Mouse (Mus musculus): Measurements from ENCODE around the gene Sla2. TPM values are rescaled to one million over a fixed set of nuclear protein-coding genes. Genes with fewer than 3 reads are reported as not detected.
"Not testable (repeated sequence)": the region's sequence is repeated elsewhere in the genome, so short reads cannot be mapped to it uniquely, and the experiment has no call there.

The Sla2 gene
- total RNA-seq, 1 experiment from 2014 or later, result 0.26 TPM

DNA sequence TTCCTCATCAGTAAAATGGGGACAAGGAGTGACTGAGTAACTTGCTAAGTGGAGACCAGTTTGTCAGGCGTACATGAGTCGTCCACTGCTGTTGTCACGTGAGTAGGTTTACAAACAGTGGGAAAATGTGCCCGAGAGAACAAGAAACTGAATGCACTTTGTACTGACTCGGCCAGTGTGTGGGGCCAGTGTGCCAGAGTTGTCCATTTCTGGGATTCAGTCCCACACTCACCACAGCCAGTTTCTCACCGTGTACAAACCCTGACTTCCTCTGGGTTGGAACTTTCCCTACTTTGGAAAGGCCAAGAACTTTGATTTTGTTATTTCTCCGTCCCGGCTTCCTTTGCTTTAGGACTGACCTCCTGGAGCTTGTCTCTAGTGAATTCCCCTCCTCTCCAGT lies 18.0 kb downstream of the Sla2 start:
- DNase-seq, result peak; percentile 59

DNA sequence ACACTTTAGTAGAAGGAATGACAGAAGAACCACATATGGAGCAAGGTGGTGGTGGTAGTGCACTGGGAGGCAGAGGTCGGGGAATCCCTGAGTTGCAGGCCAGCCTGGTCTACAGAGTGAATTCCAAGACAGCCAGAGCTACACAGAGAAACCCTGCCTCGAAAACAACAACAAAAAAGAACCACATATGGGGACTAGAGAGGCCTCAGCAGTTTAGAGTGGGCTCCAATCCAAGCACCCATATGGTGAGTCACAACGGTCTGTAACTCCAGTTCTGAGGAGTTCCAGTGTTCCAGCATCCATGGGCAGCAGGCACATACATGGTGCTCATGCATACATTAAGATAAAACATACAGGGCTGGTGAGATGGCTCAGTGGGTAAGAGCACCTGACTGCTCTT lies 22.5 kb downstream of the Sla2 start:
- no peak for DNase-seq

DNA sequence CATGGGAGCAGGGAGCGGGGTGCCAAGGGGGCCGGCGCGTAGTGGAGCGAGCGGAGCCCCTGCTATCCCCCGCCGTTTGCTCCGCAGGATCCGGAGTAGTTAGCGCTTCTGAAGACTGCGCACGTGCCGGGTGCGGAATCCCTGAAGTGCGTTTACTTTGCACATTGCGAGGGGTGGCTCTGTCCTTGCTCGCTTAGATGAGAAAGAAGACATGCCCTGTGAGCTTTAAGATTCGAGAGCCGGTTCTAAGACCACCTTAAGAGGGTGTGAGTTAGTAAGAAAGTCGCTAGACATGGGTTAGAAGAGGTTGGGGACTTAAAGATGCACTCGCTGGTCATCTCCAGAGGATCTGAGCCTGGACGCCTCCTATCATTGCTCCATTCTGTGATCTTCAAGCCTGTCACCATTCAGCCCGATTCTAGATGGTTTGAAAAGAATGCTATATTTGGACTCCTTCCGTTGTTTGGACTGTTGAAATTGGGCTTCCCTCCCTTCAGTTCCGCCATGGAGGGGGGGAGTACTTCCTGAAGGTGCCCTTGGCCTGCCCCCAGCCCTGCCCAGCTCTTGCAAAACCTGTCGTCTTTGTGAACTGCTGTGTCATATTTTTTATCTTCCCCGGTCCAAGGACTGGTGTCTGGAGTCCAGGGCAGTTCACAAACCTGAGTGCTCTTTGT lies 23.4 kb downstream of the Sla2 start:
- peak; percentile 90 for DNase-seq

DNA sequence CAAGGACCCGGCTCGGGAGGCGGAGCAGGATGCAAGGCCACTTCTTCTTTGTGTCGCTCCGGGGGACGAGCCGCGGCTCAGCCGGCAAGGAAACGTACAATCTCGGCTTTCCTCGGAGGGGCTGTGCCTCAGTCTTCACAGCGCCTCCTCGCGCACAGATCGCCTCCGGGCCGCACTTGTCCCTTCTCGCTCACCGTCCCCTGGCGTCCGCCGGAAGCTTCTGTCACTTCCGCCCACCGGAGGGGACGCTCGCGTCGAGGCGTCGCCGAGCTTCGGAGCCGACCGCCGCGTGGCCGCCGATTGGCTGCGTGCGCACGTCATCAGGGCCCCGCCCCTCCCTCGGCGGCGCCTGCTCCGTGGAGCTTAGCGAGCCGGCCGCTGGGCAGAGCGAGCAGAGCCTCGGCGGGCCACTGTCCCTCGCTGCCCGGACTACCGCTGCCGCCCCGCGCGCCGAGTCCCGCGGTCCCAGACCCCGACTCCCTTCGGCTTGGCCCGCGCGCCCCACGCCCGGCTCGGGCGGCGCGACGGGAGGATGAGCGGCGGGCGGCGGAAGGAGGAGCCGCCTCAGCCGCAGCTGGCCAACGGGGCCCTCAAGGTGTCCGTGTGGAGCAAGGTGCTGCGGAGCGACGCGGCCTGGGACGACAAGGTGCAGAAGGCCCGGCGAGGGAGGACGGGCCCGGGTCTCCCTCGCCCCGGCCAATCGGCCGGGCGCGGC lies 24.1 kb downstream of the Sla2 start, which contains the start of gene Rab5if:
Rab5if (plus strand) TSS at position 357 of the 715 bp plus-strand sequence.
- DNase-seq, result peak; percentile 99

DNA sequence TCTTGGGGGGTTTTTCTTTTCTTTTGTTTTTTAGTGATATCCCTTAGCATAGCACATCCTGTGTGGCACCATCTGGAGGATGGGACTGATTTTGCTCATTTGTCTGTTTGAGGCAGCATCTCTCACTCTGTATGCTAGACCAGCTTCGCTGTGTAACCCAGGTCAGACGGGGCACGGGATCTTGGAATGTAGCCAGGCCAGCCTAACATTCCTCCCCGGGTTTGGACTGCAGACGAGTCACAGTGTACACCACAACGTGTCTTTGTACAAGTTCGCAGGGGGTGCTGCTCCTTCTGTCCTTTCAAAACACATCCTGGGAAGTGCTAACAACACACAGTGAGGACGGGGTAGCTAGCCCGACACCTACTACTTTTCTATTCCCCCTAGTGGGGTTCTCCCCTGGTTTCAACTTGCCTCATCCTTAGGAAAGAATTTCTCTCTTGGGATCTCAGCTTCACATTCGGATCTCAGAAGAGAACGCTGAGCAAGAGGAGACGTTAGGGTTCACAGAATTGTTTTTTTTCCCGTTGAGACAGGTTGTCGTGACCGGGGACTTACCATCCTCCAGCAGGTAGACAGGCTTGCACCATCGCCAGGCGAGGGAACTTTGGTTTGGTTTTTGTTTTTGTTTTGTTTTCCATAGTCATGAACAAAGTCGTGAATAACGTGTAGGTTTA lies 24.8 kb downstream of the Sla2 start:
- peak; percentile 68 for DNase-seq

DNA sequence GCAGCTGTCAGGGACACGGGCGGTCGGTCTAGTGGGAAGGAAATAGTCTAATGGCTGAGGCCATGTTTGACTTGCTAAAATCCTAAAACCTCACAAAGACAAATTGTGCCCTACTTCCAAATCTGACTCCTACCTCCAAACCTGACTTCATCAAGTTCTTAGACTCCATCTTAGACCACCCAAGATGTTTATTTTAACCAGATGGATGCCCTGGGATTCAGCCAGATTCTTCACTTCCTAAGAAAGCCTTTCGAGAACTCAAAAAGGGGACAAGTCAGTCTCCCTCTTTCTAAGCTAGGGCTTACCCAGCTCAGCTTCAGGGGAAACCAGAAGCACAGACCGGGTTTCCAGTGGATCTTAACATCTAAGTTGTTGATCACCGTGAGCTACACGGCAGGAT lies 28.3 kb downstream of the Sla2 start:
- no peak for DNase-seq

DNA sequence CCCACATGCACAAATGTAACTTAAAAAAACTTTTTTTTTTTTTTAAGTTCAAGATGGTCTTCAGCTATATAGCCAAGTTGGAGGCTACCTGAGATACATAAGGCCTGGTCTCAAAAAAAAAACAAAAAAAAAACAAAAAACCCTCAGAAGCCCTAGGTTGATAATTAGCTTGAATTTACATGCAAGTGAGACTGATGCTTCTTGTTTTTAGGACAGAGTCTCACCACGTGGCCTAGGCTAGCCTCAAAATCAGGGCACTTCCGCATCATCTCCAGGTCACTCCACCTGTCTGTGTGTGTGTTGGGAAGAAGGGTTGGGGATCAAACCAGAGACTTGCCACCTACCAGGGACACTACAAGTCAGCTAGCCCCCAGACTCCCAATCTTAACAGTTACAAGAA lies 29.2 kb downstream of the Sla2 start, which contains the start of gene 4930518I15Rik:
4930518I15Rik (minus strand) TSS at position 112 of the 400 bp plus-strand sequence.
- DNase-seq, result no peak

DNA sequence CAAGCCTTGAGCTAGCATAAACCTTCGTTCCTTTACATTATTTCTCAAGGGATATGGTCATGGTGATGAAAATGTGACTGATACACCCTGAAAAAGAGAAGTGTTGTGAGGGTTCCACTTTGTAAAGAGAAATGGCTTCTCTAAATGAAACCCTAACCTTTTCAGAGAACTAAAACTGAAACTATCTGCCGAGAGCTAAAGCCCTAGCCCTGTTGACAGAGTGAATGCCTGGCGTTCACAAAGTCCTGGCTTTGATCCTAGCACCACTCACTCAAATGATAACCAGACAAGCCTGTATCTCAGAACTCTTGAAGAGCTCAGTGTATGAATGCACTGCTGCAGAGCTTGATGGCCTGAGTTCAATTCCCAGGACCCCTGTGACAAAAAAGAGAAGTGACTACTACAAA lies 29.6 kb downstream of the Sla2 start:
- no peak for DNase-seq

DNA sequence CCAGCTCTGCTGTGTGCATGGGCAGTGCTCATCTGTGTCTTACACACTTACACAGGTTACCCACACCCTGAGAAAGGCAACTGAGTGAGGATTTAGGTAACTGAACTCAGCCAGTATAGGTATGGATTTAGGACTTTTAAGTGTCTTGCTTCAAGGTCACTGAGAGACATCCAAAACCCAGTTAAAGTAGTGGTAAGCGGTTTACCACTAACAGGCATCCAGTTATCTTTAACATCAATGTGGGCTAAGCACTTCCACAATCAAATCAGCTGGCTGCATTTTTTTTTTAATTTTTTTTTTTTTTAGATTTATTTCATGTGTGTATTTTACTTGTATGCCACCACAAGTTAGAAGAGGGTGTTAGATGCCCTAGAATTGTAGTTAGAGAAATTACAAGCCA lies 30.7 kb downstream of the Sla2 start:
- DNase-seq, result no peak

DNA sequence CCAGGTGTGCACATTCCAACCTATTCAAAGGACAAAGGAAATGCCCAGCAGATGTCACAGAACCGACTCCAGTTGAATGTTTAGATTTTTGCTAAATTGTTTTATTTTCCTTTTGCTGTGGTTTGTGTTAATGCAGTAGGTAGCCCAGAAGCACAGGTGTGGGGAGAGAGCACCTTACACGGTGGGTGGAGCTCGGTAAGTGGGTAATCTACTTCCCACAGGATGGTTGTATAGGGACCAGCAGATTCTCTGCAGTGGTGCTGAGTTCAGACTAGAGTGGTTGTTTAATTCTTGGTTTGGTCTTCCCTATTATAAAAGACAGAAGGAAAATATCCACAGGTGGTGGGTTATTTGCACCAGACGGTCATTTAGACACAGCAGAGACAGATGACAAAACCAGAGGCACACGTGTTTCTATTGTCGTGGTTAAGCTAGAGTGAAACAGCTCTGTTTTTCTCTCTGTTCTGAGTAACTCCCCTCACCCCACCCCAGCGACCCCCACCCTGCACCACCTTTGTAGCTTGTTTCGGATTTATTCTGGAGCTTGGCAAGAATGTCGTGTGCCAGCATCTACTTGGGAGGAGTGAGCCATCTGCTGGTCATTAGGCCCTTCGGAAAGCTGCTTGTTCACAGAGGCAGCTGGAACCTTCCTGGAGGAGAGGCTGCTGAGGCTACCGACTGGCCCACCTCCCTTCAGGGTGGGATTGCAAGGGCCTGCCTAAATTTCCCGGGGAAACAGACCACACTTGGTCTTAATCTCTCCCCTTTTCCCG lies 32.8 kb downstream of the Sla2 start:
- DNase-seq, result peak; percentile 64

DNA sequence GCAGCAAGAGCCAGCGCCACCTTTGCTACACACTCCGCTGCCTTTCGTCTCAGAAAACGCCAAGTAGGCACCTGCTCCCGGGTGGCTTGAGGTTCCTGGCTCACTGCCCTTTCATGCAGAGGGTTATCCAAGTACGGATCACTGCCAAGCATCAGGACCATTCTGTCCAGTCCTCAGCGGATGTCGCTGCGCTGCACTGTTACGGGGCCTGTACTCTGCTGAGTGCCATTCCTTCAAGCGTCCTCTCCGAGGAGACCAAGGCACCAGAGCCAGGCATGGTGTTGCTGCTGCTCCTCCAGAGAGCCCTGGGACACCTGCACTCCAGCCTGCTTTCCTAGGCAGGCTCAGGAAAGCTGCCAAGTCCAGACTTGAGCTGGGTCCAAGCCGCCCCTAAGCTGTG lies 33.4 kb downstream of the Sla2 start:
- DNase-seq, result not testable (repeated sequence)

DNA sequence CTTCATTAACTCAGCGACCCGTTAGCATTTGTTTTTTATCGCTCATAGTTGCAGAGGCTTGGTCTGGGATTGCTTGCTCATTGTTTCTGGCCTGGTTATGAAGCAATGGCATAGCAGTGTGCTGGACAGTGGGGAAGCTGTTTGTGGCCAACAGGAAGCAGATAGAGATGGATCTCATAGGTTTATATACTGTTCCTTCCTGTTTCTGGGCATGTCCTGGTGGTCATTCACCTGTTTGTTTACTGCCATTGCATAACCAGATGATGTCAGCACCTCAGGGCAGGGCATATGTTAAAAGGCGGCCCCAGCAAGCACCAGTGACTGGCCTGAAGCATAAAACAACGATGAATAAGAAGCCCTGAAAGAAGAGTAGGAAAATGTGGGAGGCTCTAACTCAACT lies 36.5 kb downstream of the Sla2 start:
- DNase-seq, result no peak

DNA sequence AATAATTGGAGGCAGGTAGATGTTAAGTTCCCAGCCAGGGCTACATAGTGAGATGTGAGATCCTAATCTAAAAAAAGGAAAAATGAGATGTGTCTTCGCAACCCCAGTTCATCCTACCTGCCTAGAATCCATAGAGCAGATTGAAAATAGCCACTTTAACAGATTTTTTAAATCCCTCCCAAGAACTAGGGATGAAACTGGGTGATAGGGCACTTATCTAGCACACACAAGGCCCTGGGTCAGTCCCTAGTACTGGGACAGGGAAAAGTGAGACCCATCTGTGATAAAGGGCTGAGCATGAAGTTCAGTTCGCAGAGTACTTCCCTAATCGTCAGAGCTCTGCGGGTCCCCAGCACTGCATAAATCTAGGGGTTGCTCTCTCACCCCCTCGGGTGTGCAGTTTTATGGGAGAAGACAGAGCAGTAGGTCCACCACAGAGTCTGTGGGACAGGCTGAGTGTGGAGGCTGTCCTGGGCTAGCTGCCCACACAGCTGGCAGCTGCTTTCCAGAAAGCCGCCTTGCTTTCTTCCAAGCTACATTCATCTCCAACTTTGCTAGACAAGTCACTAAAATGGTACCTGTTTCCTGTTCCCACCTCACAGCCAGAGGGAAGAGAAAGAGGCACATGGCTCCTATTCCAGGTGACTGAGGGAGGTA lies 38.3 kb downstream of the Sla2 start:
- no peak for DNase-seq

DNA sequence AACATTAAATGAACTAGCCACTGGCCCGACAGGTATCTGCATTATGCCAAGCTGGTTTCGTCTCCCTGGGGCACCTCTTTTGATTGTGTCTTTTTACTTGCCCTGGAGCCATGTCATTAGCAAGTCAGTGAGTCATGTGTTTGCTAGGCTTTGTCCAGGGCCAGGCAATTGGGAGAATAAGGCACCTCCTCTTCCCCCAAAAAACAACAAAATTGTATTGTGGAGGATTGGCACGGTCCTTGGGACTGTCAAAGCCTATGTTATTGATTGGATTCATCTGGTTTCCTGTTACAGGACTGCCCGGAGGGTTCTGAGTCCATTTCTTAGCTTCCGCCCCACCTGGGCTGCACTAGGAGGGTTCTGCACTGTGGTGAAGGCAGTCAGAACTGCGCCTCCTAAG lies 39.3 kb downstream of the Sla2 start:
- peak; percentile 22 for DNase-seq

DNA sequence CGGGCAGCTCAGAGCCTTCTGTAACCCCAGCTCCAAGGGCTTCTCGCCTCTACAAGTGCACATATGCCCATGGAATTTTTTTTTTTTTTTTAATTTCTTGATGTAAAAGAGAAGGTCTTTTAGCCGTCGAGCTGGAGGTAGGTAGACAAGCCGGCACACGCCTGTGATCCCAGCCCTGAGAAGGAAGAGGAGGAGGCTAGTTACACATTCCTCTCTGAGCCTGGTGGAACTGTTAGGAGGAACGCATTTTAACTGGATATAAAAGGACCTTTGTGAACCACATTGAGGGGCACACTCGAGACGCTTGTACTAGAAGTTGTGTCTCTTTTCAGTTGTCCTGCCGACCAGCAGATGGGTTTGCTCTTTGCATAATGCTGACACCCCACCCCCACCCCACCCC lies 42.3 kb downstream of the Sla2 start:
- no peak for DNase-seq

DNA sequence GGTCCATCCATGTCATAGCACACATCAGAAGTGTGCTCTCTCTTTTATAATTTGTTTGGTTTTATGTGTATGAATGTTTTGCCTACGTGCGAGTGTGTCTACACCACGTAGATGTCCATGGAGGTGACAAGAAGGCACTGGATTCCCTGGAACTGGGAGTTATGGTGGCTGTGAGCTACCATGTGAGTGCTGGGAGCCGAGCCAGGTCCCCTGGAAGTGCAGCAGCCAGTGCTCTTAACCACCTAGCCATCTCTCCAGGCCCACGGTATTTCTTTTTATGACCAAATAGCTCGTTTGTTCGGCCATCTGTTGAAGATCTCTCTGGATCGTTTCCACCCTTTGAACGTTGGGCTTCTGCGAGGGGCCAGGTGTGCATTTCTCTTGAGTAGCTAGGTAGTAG lies 43.7 kb downstream of the Sla2 start:
- DNase-seq, result no peak

DNA sequence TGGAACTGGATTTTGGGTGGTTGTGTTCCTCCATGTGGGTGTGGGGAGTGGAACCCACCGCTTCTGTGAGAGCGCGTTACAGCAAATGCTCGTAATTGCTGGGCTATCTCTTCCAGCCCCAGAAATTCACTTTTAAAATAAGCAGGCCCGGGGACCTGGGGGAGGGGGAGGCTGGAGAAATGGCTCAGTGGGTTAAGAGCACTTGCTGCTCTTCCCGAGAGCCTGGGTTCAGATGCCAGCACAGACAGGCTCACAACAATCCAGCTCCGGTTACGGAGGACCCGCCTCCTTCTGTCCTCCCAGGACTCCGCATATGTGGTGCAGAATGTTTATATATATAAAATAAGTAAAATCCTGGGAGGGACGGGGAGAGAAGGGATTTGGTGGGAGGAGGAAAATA lies 44.3 kb downstream of the Sla2 start:
- no peak for DNase-seq

DNA sequence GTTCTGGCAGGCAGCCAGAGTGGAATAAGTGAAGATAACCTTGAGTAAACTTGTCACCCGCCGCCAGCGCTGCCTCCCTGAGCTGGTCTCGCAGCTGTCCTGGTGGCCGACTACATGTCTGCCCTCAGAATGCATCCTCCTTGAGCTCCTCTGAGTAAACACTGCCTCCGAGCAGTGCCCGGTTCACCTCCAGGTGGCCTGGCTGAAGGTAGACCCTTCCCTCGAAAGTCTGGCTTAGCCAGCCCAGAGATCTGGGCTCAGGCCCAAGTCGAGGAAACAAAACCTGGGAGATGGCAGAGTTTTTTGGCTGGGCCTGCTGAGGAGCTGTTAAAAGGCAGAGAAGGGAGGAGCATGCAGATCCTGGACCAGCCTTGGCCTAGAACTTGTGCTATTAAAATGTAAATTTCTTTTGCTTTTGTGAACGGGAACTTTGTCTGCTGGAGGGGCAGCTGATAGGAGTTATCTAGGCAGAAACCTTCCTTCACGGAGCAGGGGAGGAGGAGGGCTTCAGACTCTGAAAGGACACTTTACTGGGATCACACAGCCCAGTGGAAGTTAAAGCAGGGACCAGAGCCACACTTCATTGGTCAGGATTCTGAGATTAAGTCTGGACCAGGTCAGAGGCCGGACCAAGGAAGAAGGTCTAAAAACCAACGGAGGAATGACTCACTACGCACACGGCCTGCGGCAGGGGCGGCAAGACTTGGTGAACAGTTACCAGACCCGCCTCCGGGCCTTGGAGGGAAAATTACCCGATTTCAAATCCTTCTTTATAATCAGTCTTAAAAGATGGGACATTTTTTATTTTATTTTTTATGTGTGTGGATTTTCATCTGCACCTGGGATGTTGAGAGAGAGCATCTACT lies 44.9 kb downstream of the Sla2 start:
- peak; percentile 76 for DNase-seq

DNA sequence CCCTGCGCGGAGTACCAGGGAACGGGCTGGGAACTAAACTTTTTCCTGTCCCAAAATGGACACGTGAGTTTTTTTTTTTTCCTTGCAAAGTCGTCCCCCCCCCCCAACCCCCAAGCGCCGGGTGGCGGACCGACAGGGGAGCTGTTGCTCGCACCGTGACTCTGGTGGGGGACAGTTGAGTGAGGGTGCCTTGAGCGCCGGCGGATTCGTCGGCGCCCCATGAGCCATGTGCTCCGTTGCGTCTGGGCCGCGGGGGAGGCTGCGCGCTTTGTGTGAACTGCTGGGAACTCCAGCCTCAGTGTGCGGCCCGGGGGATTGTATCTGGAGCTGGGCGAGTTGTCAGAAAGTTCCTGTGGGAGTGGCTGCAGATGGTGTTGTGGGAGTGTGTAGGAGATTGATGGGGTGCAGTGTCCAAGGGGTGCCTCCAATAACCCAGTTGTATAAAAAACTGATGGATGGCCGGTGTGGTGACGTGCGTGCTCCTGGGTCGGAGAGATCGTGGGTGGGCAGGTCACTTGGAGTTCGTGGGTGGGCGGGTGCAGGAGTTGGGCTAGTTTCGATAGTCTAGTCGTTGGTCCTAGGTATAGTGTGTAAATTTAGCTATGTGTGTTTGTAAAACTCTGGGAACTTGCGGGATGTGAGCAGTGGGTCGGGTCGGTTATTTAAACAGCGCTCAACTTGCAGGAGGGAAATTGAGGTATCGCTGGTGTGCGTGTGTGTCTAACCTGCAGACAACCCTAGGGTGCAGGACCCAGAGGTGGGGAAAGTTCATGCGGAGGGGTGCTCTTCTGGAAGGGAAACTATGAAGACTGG lies 45.8 kb downstream of the Sla2 start:
- DNase-seq, result peak; percentile 82
